Mouse (Mus musculus) liver, embryonic 15.5 days (tissue): ENCODE results near the gene Naf1. TPM values are rescaled to one million over a fixed set of nuclear protein-coding genes. Genes with fewer than 3 reads are reported as not detected.

ENCODE experiments used
- ATAC-seq: fragments of 200-750 bp; cut with Nextera tagmentation; 2 replicates; pipeline ENCODE4 v1.8.0; 2017; ENCODE audit warnings: moderate number of reproducible peaks, mild to moderate bottlenecking, moderate library complexity; ENCODE audit not compliant: insufficient read depth
- H3K27ac ChIP-seq: fragments of 300-500 bp; sonication (generic); replicated peaks from 2 replicates; pipeline ENCODE4 v1.5.1; 2015; ENCODE audit warnings: mild to moderate bottlenecking, inconsistent platforms
- H3K27me3 ChIP-seq: fragments of 300-500 bp; sonication (generic); 2 replicates; pipeline ENCODE4 v1.6.1; 2015; ENCODE audit warnings: mild to moderate bottlenecking, inconsistent platforms
- H3K36me3 ChIP-seq: fragments of 300-500 bp; sonication (generic); replicated peaks from 2 replicates; pipeline ENCODE4 v1.6.1; 2015; ENCODE audit warnings: moderate library complexity, mild to moderate bottlenecking, inconsistent platforms
- H3K4me1 ChIP-seq: fragments of 300-500 bp; sonication (generic); replicated peaks from 2 replicates; pipeline ENCODE4 v1.6.1; 2015; ENCODE audit warnings: inconsistent platforms
- H3K4me2 ChIP-seq: fragments of 300-500 bp; sonication (generic); 2 replicates; pipeline ENCODE4 v1.6.1; 2015; ENCODE audit warnings: moderate library complexity, mild to moderate bottlenecking, inconsistent platforms
- H3K4me3 ChIP-seq: fragments of 300-500 bp; sonication (generic); replicated peaks from 2 replicates; pipeline ENCODE4 v1.5.1; 2015; ENCODE audit warnings: mild to moderate bottlenecking, inconsistent platforms
- H3K9ac ChIP-seq: fragments of 300-500 bp; sonication (generic); 2 replicates; pipeline ENCODE4 v1.6.1; 2015; ENCODE audit warnings: moderate library complexity, mild to moderate bottlenecking, inconsistent platforms
- H3K9me3 ChIP-seq: fragments of 300-500 bp; sonication (generic); replicated peaks from 2 replicates; pipeline ENCODE4 v1.6.1; 2016; ENCODE audit warnings: inconsistent platforms
- WGBS: fragments of 180-500 bp; shearing (Covaris S2); methylation state at CpG from one replicate; pipeline ENCODE4 v1.1.7; 2015; ENCODE audit warnings: mixed read lengths; ENCODE audit not compliant: insufficient replicate concordance; 5-methylcytosine and 5-hydroxymethylcytosine counted together
- polyA plus RNA-seq: library from polyadenylated mRNA; unstranded; fragments of >200 nt; fragmentation: Nextera tagmentation; extraction: Ambion mirVana; gene quantifications from 2 replicates; pipeline ENCODE4 v1.2.1, GENCODE M21; 2015

Gene Naf1
- polyA plus RNA-seq, 1 experiment from 2014 or later = 1.2 TPM

- Histone ChIP-seq H3K27ac (no peak overlapping the region), H3K9me3 (no peaks in the 10 kb centered on the region), H3K27me3 (no peaks in the 10 kb centered on the region), H3K4me2 (no peak overlapping the region), H3K9ac (no peak overlapping the region), H3K4me1 (no peaks in the 10 kb centered on the region), H3K36me3 (no peaks in the 10 kb centered on the region), H3K4me3 (no peak overlapping the region)
- 70% methylated on average over 8 of the region's 8 CpGs for WGBS
- ATAC-seq = no peak
Observed at GRCm38 (mm10) chr8:66906116-66906515, 46.1 kb downstream of the Naf1 start.

- Histone ChIP-seq H3K27me3 (no peaks in the 10 kb centered on the region), H3K9ac (no peak overlapping the region), H3K36me3 (no peaks in the 10 kb centered on the region), H3K27ac (no peak overlapping the region), H3K9me3 (no peaks in the 10 kb centered on the region), H3K4me3 (no peak overlapping the region), H3K4me2 (no peak overlapping the region), H3K4me1 (no peaks in the 10 kb centered on the region)
- WGBS = 39% methylated on average over 6 of the region's 6 CpGs
- no peak for ATAC-seq
Observed at GRCm38 (mm10) chr8:66910684-66911083, 50.7 kb downstream of the Naf1 start.

- H3K36me3 ChIP-seq = no peaks in the 10 kb centered on the region
- no peaks in the 10 kb centered on the region for H3K4me1 ChIP-seq
- no peaks in the 10 kb centered on the region for H3K9me3 ChIP-seq
- WGBS = 50% methylated on average over 14 of the region's 14 CpGs
- no peak overlapping the region for H3K27ac ChIP-seq
- no peak overlapping the region for H3K9ac ChIP-seq
- H3K4me2 ChIP-seq = no peak overlapping the region
- no peak overlapping the region for H3K4me3 ChIP-seq
- H3K27me3 ChIP-seq = no peaks in the 10 kb centered on the region
- no peak for ATAC-seq
Observed at GRCm38 (mm10) chr8:66913616-66914536, 53.9 kb downstream of the Naf1 start.

- Histone ChIP-seq H3K9ac (no peak overlapping the region), H3K4me2 (no peak overlapping the region), H3K27me3 (no peaks in the 10 kb centered on the region), H3K9me3 (no peaks in the 10 kb centered on the region), H3K4me3 (no peak overlapping the region), H3K27ac (no peak overlapping the region), H3K36me3 (no peaks in the 10 kb centered on the region), H3K4me1 (no peaks in the 10 kb centered on the region)
- WGBS = 52% methylated on average over 7 of the region's 7 CpGs
- ATAC-seq = no peak
Observed at GRCm38 (mm10) chr8:66916056-66916455, 56.0 kb downstream of the Naf1 start.

- Histone ChIP-seq H3K4me2 (no peak overlapping the region), H3K36me3 (no peaks in the 10 kb centered on the region), H3K9ac (no peak overlapping the region), H3K4me3 (no peak overlapping the region), H3K27me3 (no peaks in the 10 kb centered on the region), H3K9me3 (no peaks in the 10 kb centered on the region), H3K27ac (no peak overlapping the region), H3K4me1 (no peaks in the 10 kb centered on the region)
- no peak for ATAC-seq
- 55% methylated on average over 6 of the region's 6 CpGs for WGBS
Observed at GRCm38 (mm10) chr8:66917695-66918467, 57.9 kb downstream of the Naf1 start.

- no peak overlapping the region for H3K4me3 ChIP-seq
- H3K27me3 ChIP-seq = no peaks in the 10 kb centered on the region
- WGBS = 60% methylated on average over 4 of the region's 4 CpGs
- no peaks in the 10 kb centered on the region for H3K4me1 ChIP-seq
- no peak overlapping the region for H3K9ac ChIP-seq
- H3K27ac ChIP-seq = no peak overlapping the region
- no peak overlapping the region for H3K4me2 ChIP-seq
- no peak for ATAC-seq
- H3K9me3 ChIP-seq = no peaks in the 10 kb centered on the region
- H3K36me3 ChIP-seq = no peaks in the 10 kb centered on the region
Observed at GRCm38 (mm10) chr8:66918471-66918870, 58.5 kb downstream of the Naf1 start.

GRCm38 (mm10) chr8:66933746-66934145 lies 73.7 kb downstream of the Naf1 start:
- WGBS = 59% methylated on average over 4 of the region's 4 CpGs
- Histone ChIP-seq H3K9me3 (no peaks in the 10 kb centered on the region), H3K27me3 (no peaks in the 10 kb centered on the region), H3K9ac (no peak overlapping the region), H3K27ac (no peak overlapping the region), H3K36me3 (no peaks in the 10 kb centered on the region), H3K4me1 (no peaks in the 10 kb centered on the region), H3K4me3 (no peak overlapping the region), H3K4me2 (no peak overlapping the region)
- ATAC-seq = no peak

GRCm38 (mm10) chr8:66936236-66936635 lies 76.2 kb downstream of the Naf1 start:
- Histone ChIP-seq H3K4me2 (no peak overlapping the region), H3K27ac (no peak overlapping the region), H3K9me3 (no peaks in the 10 kb centered on the region), H3K4me3 (no peak overlapping the region), H3K4me1 (no peaks in the 10 kb centered on the region), H3K36me3 (no peaks in the 10 kb centered on the region), H3K9ac (no peak overlapping the region), H3K27me3 (no peaks in the 10 kb centered on the region)
- 59% methylated on average over 3 of the region's 3 CpGs for WGBS
- no peak for ATAC-seq

Other genes with a start within 250 kb of the Naf1 start
- not detected in 2 replicates for gene Npy5r, start 172.1 kb upstream of the Naf1 start, polyA plus RNA-seq
- 0.03 TPM in 1 of 2 replicates, not detected in the other for gene Npy1r, start 163.0 kb upstream of the Naf1 start, polyA plus RNA-seq